Mouse (Mus musculus): ENCODE measurements around the gene Nedd9. TPM values are rescaled to one million over a fixed set of nuclear protein-coding genes. Genes with fewer than 3 reads are reported as not detected.

Gene Nedd9
- total and polyA plus RNA-seq, 3 experiments = 41.3 to 48.7 (median 42.5) TPM

GRCm38 (mm10) chr13:41445067-41445808 is 41.9 kb downstream of the Nedd9 start:
- no peaks in the 10 kb centered on the region for H3K27me3 ChIP-seq (replicated peaks)
- no peak overlapping the region for H3K4me3 ChIP-seq (replicated peaks in 1 of 3; ENCODE audit: low read depth in 2 of 3, low read length in 2 of 3, poor library complexity in 1 of 3)
- no peaks in the 10 kb centered on the region for H3K9me3 ChIP-seq (replicated peaks; ENCODE audit: low read length)
- H3K9ac ChIP-seq (ENCODE audit: insufficient read depth, low read depth) = no peak overlapping the region
- H3K27ac ChIP-seq (ENCODE audit: insufficient read depth, low read depth) = peak overlapping the region; percentile 36; the same call in 1 of the 2 replicates
- H3K4me2 ChIP-seq (ENCODE audit: insufficient read depth, low read depth, poor library complexity, severe bottlenecking) = peak overlapping the region; percentile 22; the same call in 1 of the 2 replicates
- peak; percentile 60 for TF ChIP-seq JUN (IDR thresholded peaks at IDR 0.05; ENCODE audit: insufficient read depth, low read depth, low read length)
- no peak for TF ChIP-seq PAX5 (IDR thresholded peaks at IDR 0.05; ENCODE audit: low read length)
- TF ChIP-seq TCF12 (IDR thresholded peaks at IDR 0.05; ENCODE audit: low read depth, low read length) = no peak
- no peak for TF ChIP-seq ETS1 (conservative IDR thresholded peaks at IDR 0.05; ENCODE audit: low read depth, low read length)
- no peak for TF ChIP-seq MAX (IDR thresholded peaks at IDR 0.05; ENCODE audit: low read length)
- TF ChIP-seq CHD1 (IDR thresholded peaks at IDR 0.05; ENCODE audit: low read depth, low read length) = no peak
- peak; percentile 82 for TF ChIP-seq IRF4 (IDR thresholded peaks at IDR 0.05; ENCODE audit: low read depth, low read length)
- no peak; the same call in 1 of the 2 replicates for TF ChIP-seq SIN3A (IDR thresholded peaks at IDR 0.05; ENCODE audit: low read length)
- no peak for TF ChIP-seq CTCF (conservative IDR thresholded peaks at IDR 0.05 in 1 of 2, IDR thresholded peaks at IDR 0.05 in 1 of 2; ENCODE audit: low read depth in 2 of 2, low read length in 2 of 2)
- TF ChIP-seq RAD21 (IDR thresholded peaks at IDR 0.05; ENCODE audit: low read depth, low read length) = no peak
- 0 out of 2 replicates have a peak, but pooled peaks have one; percentile 33 for TF ChIP-seq MAFK (IDR thresholded peaks at IDR 0.05; ENCODE audit: insufficient replicate concordance, low read length)
- TF ChIP-seq POLR2A (IDR thresholded peaks at IDR 0.05; ENCODE audit: low read depth, low read length) = no peak
- 0 out of 2 replicates have a peak, but pooled peaks have one; percentile 53 for TF ChIP-seq RCOR1 (conservative IDR thresholded peaks at IDR 0.05; ENCODE audit: low read depth, low read length)
- no peak for TF ChIP-seq POLR2AphosphoS2 (IDR thresholded peaks at IDR 0.05; ENCODE audit: low read depth, low read length)
- no peak for TF ChIP-seq HCFC1 (IDR thresholded peaks at IDR 0.05; ENCODE audit: low read depth, low read length)
- no peak; the same call in 1 of the 2 replicates for TF ChIP-seq MEF2A (IDR thresholded peaks at IDR 0.05; ENCODE audit: borderline replicate concordance, low read depth, low read length)
- TF ChIP-seq ZC3H11A (IDR thresholded peaks at IDR 0.05; ENCODE audit: low read depth, low read length) = no peak
- TF ChIP-seq ELF1 (IDR thresholded peaks at IDR 0.05; ENCODE audit: low read depth, low read length) = no peak
- TF ChIP-seq CHD2 (IDR thresholded peaks at IDR 0.05; ENCODE audit: low read length) = no peak
- no peak for TF ChIP-seq USF2 (conservative IDR thresholded peaks at IDR 0.05; ENCODE audit: low read depth, low read length)
- TF ChIP-seq KAT2A (IDR thresholded peaks at IDR 0.05; ENCODE audit: insufficient replicate concordance, low read length) = no peak
- TF ChIP-seq EP300 (IDR thresholded peaks at IDR 0.05; ENCODE audit: low read length) = peak; percentile 73
- no peak for TF ChIP-seq ZKSCAN1 (IDR thresholded peaks at IDR 0.05; ENCODE audit: borderline replicate concordance, low read depth, low read length)
- no peak for TF ChIP-seq MAZ (IDR thresholded peaks at IDR 0.05; ENCODE audit: low read depth, low read length)
- no peak for TF ChIP-seq TBP (conservative IDR thresholded peaks at IDR 0.05; ENCODE audit: low read depth, low read length)
- TF ChIP-seq JUND (conservative IDR thresholded peaks at IDR 0.05; ENCODE audit: low read depth, low read length) = peak; percentile 83
- no peak for TF ChIP-seq NRF1 (IDR thresholded peaks at IDR 0.05; ENCODE audit: low read depth, low read length)
- no peak for TF ChIP-seq ZMIZ1 (IDR thresholded peaks at IDR 0.05; ENCODE audit: low read depth, low read length)
- TF ChIP-seq MXI1 (IDR thresholded peaks at IDR 0.05; ENCODE audit: low read depth, low read length) = no peak
- no peak for TF ChIP-seq NELFE (IDR thresholded peaks at IDR 0.05; ENCODE audit: low read depth, low read length)
- TF ChIP-seq BHLHE40 (IDR thresholded peaks at IDR 0.05; ENCODE audit: low read depth, low read length) = 0 out of 2 replicates have a peak, but pooled peaks have one; percentile 4
- peak; percentile 25; the same call in 1 of the 2 replicates for TF ChIP-seq ZNF384 (IDR thresholded peaks at IDR 0.05; ENCODE audit: low read depth, low read length)
- peaks cover 37 to 75% of the 10 kb centered on the region in 2 experiments for H3K4me1 ChIP-seq (ENCODE audit: control insufficient read depth in 1 of 2, insufficient read depth in 2 of 2)
- peaks cover 7 to 70% of the 10 kb centered on the region in 2 experiments for H3K36me3 ChIP-seq (replicated peaks in 1 of 2; ENCODE audit: control insufficient read depth in 1 of 2, insufficient read depth in 1 of 2, low read length in 1 of 2)
- H3K79me2 ChIP-seq (replicated peaks; ENCODE audit: control insufficient read depth, extremely low read depth, insufficient read depth, poor library complexity, severe bottlenecking) = peaks cover 6% of the 10 kb centered on the region
- no peak for DNase-seq (ENCODE audit: extremely low read depth)
- dilution Hi-C loops (cut with MboI; ENCODE audit: extremely low pct_ligation_motif_present, extremely low pct_unique_long_range_greater_than_20kb, low sequenced_read_pairs) = no loop called here
- in situ Hi-C loops (cut with MboI; ENCODE audit: low pct_ligation_motif_present, low pct_unique_long_range_greater_than_20kb, low sequenced_read_pairs) = no loop called here
